Mouse (Mus musculus): ENCODE measurements around the gene Herc3.

- no peak for TF ChIP-seq TAL1 (conservative IDR thresholded peaks at IDR 0.05; ENCODE audit: low read depth, low read length)
- TF ChIP-seq CTCF (IDR thresholded peaks at IDR 0.05; ENCODE audit: low read depth, low read length), result no peak
Observed at GRCm38 (mm10) chr6:58849356-58849755, 18.1 kb downstream of the Herc3 start.

Measured in G1E (cell line).